Mouse (Mus musculus): ENCODE measurements at regions not wholly inside any gene's neighbourhood (a gene's known extent, or its start where the extent isn't known, plus 50 kb on each side); places are given as distances from the start of the nearest gene placed in this dataset.

DNA sequence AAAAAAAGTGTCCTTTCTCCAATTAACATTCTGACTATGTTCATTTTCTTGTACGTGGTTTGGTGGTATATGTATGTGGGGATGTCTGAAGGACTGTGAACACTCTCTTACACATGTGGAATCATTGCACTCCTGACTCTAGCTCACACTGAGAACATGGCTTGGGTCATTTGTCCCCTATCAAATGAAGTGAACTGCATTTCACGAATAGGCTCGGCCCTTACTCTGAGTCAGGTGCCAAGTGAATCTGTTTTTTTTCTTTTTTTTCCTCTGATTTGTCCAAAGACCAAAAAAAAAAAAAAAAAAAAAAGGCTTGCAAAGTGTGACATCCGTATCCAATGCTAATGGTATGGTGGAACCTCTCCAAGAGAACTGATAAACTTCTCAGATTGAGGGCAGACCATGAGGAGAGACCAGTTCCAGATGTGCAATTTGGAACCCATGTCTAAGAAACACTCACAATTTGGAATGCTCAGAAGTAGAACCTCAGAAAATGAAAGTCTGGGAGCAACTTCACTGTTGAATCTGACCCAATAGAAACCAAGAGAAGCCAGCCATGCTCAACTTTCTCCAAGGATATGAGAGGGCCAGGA lies 631.7 kb upstream of the Fam160b2 start:
- no peak for DNase-seq (ENCODE audit: low spot score)

DNA sequence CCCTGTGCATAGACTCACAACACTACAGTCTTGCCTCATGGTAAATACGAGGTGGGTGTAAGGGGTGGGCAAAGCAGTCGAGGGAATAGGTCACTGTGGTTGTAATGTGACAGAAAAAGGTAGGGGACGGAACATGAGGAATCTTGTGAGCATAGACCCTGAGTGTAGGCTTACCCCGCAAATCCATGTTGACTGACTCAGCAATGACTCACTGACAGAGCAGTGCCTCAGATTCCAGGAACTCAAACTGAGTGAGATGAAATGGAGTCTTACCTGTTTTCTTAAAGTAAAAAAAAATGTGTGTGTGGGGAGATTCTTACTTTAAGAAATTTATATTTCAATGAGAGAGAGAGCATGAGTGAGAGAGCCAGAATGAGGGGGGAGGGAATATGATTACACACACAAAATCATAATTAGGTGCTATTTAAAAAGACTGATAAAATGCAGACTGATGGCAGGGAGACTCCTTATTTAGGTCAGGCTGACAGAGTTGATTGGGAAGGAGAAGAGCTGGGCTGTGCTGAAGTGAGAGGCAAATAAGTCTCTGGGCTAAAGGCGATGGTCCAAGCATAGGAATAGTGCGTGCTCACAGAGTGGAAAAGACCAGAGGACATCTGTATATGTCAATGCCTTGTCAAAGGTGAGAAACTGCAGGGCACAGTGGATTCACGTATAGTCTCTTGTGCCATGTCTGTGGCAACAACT lies 631.0 kb upstream of the Fam160b2 start:
- no peak for DNase-seq (ENCODE audit: low spot score)

DNA sequence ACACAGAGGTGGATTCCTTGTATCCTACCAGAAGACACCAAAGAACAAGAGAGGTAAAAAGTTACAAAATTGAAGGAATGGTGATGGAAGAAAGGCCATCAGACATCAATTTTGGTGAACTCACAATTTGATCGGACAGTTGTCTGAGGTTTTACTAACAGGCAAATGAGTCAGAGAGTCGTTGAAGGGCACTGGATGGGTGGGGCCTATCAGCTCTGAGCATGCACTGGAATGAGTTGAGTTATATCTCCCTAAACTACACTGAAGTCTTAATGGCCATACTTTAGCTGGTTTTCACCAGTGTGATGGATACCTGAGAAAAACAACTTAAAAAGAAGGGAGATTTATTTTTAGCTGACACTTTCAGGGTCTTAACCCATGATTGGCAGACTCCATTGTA lies 630.3 kb upstream of the Fam160b2 start:
- DNase-seq (ENCODE audit: low spot score), result no peak

DNA sequence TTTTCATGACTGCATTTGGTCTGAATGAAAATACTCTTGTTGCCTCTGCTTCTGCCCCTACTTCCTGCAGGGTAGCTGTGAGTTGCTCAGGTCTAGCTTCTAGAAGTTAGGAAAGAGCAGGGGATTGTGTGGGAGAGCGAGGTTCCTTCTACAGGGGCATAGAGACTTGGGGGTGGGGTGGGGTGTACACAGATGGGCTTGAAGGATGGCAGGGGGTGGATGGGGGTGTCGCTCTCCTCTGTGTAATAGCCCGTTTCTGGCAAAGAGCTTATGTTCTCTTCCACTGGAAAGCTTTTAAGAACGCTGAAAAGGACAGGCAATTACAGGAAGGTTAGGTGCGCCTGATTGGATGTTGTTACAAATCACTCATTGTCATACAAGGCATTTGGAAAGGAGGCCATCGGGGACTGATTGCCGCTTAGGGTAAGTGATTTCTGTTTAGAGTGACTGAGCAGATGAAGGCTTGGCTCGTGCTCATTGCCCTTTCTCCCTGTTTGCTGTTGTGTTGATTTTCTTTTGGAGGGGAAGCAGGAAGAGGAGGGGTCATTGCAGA lies 629.3 kb upstream of the Fam160b2 start:
- DNase-seq (ENCODE audit: low spot score), result no peak

DNA sequence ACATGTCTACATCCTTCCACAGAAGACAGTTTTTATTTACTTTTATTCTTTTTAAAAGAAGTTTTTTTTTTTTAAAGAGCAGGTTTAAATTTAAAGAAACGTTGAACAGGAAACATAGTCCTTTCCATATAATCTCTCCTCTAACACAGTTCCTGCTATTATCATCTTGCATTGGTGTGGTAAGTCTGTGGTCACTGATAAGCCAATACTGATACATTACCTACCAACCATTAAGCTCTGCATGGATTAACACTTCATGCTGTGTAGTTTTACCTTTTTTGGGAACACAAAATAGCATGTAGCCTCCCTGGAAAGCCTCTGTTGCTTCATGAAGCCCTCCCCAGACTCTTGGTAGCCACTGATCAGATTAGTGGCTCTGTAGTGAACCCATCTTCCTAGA lies 617.4 kb upstream of the Fam160b2 start:
- DNase-seq (ENCODE audit: low spot score), result no peak

DNA sequence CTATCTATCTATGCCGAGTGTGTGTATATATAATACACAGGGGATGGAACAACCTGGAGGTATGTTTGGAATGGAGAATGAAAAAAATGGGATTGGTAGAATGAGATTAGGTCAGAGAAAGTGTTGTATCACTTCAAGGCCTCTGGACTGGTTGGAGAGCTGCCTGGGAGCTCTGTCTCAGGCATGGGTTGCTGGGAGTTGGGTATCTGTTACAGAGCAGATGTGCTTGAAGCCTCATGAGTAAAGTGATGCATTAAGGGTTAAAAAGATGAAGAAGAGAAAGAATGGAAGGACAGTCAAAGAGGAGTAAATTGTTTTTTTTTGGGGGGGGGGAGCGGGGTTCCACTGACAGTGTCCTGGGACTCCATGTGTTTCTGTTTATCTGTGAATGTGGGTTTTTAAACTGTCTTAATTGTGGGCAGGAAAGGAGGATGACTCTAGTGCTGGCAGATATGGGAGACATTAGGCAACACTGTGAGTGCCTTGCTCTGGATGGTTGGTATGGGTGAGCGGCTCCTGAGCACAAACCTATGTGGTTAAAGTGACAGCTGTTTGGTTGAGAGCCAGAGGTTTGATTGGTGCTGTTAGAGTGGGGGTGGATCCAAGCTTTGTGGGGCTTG lies 611.8 kb upstream of the Fam160b2 start:
- no peak for DNase-seq (ENCODE audit: low spot score)

DNA sequence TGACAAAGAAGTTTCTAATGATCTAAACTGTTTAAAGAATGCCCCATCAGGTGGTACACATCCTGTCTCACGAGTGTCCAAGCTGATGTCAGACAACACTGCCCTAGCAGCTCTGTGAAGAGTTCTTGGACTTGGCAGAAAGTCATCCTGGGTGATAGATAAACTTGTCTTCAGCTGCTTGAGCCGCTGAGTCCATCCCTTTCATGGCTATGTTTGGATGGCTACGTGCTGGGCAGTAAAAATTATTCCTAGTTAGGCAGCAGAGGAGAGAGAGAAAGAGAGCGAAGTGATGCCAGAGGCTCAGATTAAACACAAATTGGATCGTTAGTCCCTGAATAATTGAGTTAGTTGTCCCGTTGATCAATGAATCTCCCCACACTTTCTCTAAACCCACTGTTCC lies 603.8 kb upstream of the Fam160b2 start:
- no peak for DNase-seq (ENCODE audit: low spot score)

DNA sequence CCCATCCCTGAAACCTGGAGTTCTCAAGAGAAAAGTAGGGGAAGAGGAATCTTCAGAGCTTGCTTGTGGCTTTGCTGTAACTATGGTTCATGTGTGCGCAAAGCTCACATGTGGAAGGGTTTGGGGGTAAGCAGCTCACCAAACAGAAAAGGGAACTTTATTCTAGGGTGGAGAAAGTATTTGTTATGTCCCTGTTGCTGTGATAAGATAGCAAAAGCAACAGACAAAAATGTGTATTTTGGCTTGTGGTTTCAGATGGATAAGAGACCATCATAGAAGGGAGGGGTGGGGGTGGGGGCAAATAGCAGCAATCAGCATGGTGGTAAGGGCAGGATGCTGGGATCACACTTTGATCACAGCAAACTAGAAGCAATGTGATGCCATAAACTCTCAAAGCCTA lies 601.3 kb upstream of the Fam160b2 start:
- no peak for DNase-seq (ENCODE audit: low spot score)

DNA sequence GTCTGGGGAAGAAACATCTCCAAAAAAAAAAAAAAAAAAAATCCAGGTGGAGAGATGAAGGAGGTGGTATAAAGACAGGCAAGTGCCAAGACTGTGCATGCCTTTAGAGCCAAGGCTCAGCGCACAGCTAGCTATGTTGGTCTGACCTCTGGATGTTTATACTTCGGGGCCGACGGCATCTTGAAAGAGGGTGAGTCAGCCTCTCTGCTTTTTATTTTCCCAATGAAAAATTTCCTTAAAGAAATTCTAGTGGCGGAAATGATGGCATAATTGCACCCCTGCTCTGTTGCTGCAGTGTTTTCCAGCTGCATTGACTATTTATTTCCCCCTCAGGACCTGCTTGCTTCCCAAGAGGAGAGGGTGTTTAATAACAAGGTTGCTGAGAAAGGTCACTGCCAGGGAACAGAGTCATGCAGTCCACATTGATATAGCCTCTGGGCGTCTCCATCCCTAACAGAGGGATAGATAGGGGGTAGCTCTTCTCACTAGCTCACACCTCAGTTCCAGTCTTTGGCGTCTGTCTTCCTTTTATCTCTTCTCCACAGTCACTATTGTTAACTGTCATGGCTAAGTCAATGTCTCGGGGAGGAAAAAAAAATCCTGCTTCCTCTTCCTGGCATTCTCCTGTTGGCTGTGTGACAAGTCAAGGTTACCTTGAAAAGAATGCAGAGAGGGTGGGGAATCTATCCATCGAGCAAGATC lies 599.7 kb upstream of the Fam160b2 start:
- no peak for DNase-seq (ENCODE audit: low spot score)

DNA sequence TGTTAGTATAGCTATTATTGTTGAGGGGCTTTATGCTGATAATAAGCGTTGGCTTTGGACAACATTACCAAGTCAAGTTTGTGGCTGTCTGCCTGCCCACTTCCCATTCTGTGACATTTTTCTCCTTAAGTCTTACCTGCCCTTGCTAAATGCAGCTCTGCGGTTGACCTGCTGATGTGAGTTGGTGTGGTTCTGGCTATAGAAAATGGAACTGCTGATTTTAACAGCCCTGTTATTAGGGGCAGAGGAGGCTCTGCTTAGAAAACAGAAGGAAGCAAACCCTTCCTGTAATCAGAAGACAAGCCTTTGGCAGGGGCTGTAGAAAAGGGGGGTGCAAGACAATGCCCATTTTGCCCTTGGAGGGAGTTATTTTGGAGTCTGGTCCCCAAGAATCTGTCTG lies 594.6 kb upstream of the Fam160b2 start:
- no peak for DNase-seq (ENCODE audit: low spot score)

DNA sequence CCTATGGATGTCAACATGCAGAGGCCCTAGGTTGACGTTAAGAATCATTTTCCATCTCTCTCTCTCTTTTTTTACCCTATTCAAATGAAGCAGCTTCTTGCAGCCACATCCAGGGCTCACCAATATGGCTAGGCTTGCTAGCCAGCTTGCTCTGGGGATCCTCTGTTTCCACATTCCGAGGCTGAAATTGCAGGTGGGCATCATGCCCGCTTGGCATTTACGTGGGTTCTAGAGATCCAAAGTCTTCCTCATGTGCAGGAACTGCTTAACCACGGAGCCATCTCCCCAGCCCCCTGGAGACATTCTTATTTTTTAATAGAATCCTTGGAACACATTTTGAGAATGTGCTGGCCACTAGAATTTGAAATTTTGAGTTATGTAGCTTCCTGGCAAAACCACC lies 592.9 kb upstream of the Fam160b2 start:
- no peak for DNase-seq (ENCODE audit: low spot score)

DNA sequence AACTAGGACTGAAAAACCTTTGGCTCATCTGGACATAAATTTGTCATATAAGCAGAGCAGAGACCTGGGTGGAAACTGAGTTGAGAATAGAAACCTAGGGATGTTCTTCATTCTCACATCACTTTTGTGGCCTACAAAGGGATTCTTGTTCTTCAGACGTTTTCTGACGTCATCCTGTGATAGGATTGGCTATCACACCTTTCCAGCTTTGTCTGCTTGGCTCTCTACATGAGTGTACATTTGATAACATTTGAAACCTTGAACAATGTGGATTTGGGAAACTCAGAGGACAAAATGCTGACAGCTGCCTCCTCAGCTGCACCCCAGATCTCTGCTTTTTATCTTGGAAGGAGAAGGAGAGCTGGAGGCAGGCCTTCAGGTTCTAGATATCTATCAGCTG lies 589.7 kb upstream of the Fam160b2 start:
- DNase-seq (ENCODE audit: low spot score), result no peak

DNA sequence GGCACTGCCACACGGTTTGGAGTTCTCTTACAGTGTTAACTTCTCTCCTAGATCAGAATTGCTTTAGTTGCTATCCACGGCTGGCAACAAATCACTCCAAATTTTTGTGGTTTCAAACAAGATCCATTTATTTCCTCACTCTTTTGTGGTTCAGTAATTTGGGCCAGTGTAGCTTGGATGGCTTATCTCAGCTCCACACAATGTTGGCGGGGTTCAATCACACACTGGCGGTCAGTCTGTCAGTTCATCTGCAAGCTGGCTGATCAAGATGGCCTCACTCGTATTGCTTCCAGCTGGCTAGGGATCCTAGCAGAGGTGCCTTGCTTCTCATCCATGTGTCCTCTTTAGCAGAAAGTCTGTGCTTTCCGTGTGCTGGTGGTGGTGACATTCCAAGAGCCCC lies 577.7 kb upstream of the Fam160b2 start:
- no peak for DNase-seq (ENCODE audit: low spot score)

DNA sequence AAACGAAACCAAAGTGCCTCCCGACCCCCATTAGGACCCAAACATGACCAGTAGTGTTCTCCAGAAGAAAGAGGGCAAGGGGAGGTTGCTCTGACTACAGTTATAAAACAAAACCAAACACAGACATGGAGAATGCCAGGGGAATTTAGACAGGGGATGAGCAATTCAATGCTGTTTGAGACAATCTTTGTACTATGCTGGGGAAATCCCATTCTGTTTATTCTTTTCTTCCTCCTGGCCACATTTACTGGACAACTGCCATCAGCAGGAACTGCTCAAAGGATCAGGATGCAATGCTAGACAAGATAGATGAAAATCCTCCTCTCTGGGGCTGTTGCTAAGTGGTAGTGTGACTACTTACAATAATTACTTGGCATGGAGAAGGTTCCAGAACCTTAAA lies 574.5 kb upstream of the Fam160b2 start:
- DNase-seq (ENCODE audit: low spot score), result no peak

DNA sequence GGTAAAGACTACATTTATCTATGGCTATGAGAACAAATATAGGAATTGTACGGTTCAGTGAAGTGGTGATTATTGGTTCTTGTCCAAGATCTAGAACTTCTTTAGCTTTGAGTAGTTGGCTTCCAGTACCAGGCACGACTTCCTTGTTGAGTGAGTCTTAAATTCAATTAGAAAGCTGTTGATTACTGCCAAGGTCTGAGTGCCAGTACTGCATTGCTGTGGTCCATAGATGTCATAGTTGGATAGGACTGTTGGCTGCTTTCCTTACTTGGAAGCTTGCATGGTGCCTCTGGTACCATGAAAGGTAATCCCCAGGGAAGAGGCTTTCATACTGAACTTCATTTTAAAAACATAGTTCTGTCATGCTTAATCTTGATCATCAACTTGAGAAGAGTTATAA lies 559.9 kb upstream of the Fam160b2 start:
- no peak for DNase-seq (ENCODE audit: low spot score)

DNA sequence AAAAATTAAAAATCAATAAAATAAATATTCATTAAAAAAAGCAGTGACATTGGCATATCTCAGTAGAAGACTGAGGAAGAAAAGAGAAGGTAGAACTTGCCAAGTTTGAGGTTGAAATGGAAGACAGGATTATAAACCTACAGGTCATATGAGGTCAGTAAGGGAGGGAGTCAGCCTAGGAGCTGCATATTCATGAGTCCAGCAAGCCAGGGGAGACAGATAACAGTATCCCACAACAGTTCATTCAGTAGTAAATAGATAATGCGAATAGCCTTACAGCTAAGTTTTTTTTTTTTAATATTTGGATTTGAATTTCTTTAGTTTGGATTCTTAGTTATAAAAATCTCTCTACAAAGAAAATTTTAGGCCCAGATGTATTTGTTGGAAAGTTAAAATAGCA lies 542.8 kb upstream of the Fam160b2 start:
- DNase-seq (ENCODE audit: low spot score), result no peak

DNA sequence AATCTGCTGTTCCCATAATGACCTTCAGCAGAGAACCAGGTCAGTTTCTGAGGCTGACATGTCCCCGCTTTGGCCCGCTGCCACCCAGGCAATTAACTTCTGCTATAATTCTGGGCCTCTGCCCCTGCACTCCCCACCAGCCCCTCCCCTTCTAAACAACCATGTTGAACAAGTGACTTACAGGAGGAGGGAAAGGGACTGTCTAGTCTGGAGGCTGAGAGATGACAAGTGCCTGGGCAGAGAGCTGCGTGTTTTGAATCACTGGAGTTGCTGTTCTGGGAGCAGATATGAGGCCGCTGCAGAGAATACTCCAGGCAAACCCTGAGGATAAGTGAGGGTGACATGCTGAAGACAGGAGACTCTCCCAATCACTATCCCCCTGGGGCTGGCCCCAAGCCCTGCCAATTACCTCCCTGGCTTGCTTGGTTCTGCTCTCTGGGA lies 530.2 kb upstream of the Fam160b2 start:
- DNase-seq (ENCODE audit: low spot score), result no peak

DNA sequence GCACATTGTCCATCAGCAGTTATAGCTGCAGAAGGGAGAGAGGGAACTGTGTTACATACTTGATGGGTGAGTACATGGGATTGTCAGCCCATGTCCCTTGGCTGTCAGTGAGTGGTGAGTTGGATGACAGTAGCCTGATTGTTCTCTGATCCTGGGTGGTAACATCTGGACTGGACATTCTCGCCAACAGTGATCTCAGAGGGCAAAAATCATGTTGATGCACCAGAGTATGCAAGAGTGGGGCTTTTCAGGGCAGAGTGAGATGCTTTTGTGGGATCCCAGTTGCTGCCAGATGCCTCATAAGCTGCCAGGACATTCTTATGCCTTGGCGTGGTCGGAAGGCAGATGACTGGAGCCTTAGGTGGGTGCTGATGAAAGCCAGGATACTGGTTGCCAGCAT lies 528.9 kb upstream of the Fam160b2 start:
- DNase-seq (ENCODE audit: low spot score), result no peak

DNA sequence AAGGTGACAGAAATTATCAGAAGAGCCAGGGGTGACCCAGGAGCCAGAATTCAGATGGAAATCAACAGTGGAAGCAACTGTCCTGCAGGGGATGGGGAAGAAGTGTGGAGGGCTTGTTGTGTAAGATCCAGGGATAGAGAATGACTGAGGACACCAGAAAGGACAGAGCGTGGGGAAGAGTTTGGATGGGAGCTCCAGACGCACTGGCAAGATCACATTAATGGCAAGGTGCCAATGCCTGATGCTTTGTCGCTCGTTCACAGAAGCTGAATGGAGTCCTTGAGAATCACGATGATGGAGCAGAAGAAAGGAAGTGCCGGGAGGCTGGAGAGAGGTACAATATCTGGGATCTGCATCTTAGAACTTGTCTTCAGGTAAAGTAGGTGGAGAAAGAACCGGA lies 519.0 kb upstream of the Fam160b2 start:
- DNase-seq (ENCODE audit: low spot score), result no peak

DNA sequence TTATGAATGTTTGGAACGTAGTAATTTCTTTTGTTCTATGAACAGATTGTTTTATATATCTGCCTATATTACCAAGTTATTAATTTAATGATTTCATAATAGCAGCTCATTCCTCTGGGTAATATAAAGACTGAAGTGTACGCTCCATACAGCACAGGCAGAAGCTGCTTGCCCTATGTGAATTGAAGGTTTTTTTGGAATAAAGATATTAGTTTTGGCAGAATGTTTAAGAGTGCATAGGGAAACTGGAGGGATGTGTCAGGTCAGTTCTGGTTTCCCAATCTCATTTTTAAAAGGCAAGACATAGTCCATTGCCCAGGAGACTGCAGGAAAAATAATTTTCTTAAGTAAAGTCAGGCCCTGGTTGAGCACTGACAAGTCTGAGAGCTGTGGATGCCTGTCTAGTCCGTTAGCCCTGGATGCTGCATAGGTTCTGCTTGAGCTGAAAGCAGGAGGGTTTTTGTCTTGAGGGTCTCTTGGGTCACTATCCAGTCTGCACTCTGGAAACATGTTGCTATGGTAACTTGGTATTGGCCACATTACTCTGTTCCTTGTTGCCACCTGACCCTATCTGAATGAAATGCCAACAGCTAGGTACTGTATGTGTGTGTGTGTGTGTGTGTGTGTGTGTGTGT lies 516.3 kb upstream of the Fam160b2 start:
- DNase-seq (ENCODE audit: low spot score), result no peak

DNA sequence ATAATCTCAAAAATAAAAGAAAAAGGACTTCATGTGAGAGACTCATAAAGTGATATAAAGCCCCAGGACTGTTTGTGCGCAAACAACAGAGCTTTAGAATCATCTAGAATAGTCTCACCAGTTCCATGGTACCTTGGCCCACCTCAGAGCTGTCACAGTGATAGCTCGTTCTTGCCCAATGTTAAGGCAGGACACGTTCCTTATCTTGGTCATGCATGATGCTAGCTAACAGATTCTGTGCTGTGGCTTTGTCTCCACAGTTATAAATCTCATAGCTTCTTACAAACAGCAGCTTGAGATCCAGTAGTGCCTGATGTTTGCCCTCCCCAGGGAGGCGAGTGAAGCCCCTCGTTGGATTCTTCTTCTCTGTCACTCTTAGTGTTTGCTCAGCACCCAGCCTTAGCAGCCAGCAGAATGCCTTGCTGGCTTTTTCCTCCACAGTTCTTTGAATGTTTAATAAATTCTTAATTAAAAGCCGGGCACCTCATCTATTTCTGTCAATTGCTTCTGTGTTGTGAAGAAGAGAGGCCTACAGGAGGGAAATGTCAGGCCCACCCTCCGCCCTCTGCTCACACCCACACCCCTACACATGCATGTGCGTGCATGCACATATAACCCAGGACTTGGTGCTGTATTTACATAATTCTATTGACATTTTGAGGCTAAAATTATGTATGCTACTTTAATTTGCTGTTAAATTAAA lies 515.6 kb upstream of the Fam160b2 start:
- no peak for DNase-seq (ENCODE audit: low spot score)

DNA sequence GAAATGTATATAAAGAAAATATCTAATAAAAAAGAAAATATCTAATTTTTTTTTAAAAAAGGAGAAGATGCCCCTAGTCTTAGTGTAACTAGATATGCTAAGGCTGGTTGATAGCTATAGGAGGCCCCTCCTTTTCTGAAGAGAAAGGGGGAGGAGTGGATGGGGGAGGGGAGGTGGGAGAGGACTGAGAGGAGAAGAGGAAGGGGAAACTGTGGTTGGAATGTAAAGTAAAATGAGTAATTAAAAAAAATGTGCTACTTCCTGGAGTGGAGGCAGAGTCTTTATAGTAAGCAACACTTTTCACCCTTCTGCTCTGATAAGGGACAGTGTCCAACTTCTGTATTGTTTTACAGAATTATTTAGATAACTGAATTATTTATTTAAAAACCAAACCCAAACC lies 513.6 kb upstream of the Fam160b2 start:
- no peak for DNase-seq (ENCODE audit: low spot score)

All from embryo, embryonic 10.5 days (tissue).